Comparison of ENCODE assay signal across 14 mouse cellular contexts in genomic region chr5:25353509-25353908, GRCm38 (mm10).
"Had no signal": no experiment of that assay in that cellular context is flagged by ENCODE, and none has a peak within 500 bp of the region (broad histone marks: within the 10 kb centered on the region; RNA-seq: fewer than 3 reads in every experiment).

No protein-coding gene starts in this region.

- DNase-seq: lung, adult 18-20 months; lung, embryonic 14.5 days; lung, postnatal 10 days; lung, postnatal 4 days; right cerebral cortex, postnatal 14 days; thymus, adult 18-20 months; thymus, postnatal 14 days; thymus, postnatal 36 days had no signal

- H3K4me2 ChIP-seq: lung, embryonic 14.5 days; midbrain, embryonic 12.5 days; midbrain, embryonic 15.5 days; neural tube, embryonic 12.5 days; stomach, embryonic 15.5 days had no signal

- H3K9me3 ChIP-seq: midbrain, embryonic 10.5 days; midbrain, embryonic 12.5 days; midbrain, embryonic 15.5 days; neural tube, embryonic 12.5 days; stomach, embryonic 15.5 days had no signal

- ATAC-seq: midbrain, embryonic 15.5 days had no signal

- H3K4me1 ChIP-seq: midbrain, embryonic 10.5 days; midbrain, embryonic 12.5 days; midbrain, embryonic 15.5 days; neural tube, embryonic 12.5 days; stomach, embryonic 15.5 days had no signal

- H3K9ac ChIP-seq: lung, embryonic 14.5 days; midbrain, embryonic 12.5 days; midbrain, embryonic 15.5 days; neural tube, embryonic 12.5 days; stomach, embryonic 15.5 days had no signal

- H3K27ac ChIP-seq: midbrain, embryonic 10.5 days; midbrain, embryonic 12.5 days; midbrain, embryonic 15.5 days; neural tube, embryonic 12.5 days; stomach, embryonic 15.5 days; stomach, postnatal 0 days had no signal

- H3K27me3 ChIP-seq: midbrain, embryonic 12.5 days; midbrain, embryonic 15.5 days; neural tube, embryonic 12.5 days; stomach, embryonic 15.5 days had no signal

- H3K4me3 ChIP-seq: midbrain, embryonic 10.5 days; midbrain, embryonic 12.5 days; midbrain, embryonic 15.5 days; neural tube, embryonic 12.5 days; stomach, embryonic 15.5 days had no signal
